Mouse (Mus musculus): Measurements from ENCODE around the gene Agbl2. TPM values are rescaled to one million over a fixed set of nuclear protein-coding genes. Genes with fewer than 3 reads are reported as not detected.

Agbl2 gene
- polyA plus RNA-seq, 1 experiment from 2014 or later = 0.62 TPM

- no peak overlapping the region for H3K27ac ChIP-seq
These were observed 92.7 kb downstream of the Agbl2 start for GRCm38 (mm10) chr2:90875239-90875638.

DNA sequence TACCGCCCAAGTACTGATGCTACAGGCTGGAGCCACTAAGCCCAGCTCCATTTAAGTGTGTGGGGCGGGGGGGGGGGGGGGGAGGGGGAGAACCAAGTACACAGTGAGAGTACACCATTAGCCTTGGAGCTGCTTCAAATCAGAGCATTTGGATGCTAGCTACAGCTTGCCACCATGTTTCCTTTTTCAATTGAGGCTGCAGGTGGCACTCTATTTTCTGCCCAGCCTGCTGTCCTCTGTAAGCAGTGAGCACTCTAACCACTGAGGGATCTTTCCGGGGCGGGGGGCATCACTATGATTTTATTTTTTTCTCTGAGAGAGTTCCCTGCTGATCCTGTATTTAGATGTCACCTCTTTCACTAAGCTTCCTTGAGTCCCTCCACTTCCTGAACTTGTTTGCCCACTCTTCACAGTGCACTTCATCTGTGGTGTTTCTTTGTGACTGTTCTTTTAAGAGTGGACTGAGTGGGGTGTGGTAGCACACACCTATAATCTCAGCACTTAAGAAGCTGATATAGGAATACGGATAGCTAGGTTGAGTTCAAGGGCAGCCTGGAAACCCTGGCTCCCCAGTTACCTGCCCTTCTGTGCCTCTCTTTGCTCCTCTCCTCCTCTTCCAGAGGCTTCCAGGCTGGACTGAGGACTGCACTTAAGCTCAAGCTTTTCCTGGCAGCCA lies 95.2 kb downstream of the Agbl2 start:
- H3K36me3 ChIP-seq = no peaks in the 10 kb centered on the region
- no peak overlapping the region for H3K9ac ChIP-seq
- no peaks in the 10 kb centered on the region for H3K27me3 ChIP-seq (replicated peaks)
- no peak overlapping the region for H3K4me2 ChIP-seq
- no peak for ATAC-seq (ENCODE audit: insufficient read depth, low FRiP score, low read depth)
- no peaks in the 10 kb centered on the region for H3K4me1 ChIP-seq
- H3K4me3 ChIP-seq (replicated peaks) = no peak overlapping the region
- no peak overlapping the region for H3K27ac ChIP-seq
- WGBS = 68% methylated on average over 4 of the region's 5 CpGs
- no peaks in the 10 kb centered on the region for H3K9me3 ChIP-seq

More at GRCm38 (mm10) chr2:90875239-90875638, 92.7 kb downstream of the Agbl2 start:
- WGBS = 68% methylated on average over 2 of the region's 2 CpGs
- H3K4me2 ChIP-seq = no peak overlapping the region
- no peaks in the 10 kb centered on the region for H3K27me3 ChIP-seq (replicated peaks)
- no peak overlapping the region for H3K4me3 ChIP-seq (replicated peaks)
- H3K9ac ChIP-seq = no peak overlapping the region
- no peaks in the 10 kb centered on the region for H3K9me3 ChIP-seq
- H3K4me1 ChIP-seq = no peaks in the 10 kb centered on the region
- no peak for ATAC-seq (ENCODE audit: insufficient read depth, low FRiP score, low read depth)
- no peaks in the 10 kb centered on the region for H3K36me3 ChIP-seq

- Histone ChIP-seq H3K27me3 (replicated peaks) (no peaks in the 10 kb centered on the region), H3K9me3 (no peaks in the 10 kb centered on the region), H3K27ac (no peak overlapping the region), H3K4me2 (no peak overlapping the region), H3K36me3 (no peaks in the 10 kb centered on the region), H3K4me3 (replicated peaks) (no peak overlapping the region), H3K9ac (no peak overlapping the region), H3K4me1 (no peaks in the 10 kb centered on the region)
- no peak for ATAC-seq (ENCODE audit: insufficient read depth, low FRiP score, low read depth)
These were observed 96.9 kb downstream of the Agbl2 start for GRCm38 (mm10) chr2:90879419-90879818.

DNA sequence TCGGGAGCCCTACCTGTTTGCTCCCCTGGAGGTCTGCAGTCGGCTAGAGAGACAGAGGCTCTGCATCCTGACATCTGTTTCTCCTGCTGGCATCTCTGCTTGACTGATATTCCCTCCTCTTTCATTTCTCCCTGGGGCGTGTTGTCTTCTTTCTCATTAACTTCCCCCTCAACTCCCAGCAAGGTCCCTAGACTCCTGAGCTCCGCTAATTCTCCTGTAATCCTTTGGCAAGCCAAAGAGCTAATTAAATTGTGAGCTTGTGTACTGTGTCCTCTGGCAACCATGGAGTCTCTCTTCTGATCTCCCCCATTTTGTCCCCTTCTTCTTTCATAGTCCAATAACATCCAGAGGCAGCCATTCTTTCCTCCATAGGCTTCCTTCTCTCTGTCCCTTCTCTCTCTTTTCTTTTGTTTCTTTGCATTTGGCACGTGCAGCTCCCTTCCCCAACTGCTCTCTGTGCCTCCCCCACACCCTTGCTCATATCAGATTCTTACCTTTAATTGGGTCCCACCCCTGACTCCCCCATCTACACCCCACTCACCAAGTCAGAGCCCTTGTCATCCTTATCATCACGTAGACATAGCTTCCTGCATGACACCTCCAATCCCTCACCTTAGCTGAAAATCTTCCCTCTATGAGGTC lies 97.7 kb downstream of the Agbl2 start:
- Histone ChIP-seq H3K4me1 (peaks cover under 1% of the 10 kb centered on the region; the same call in 1 of the 2 replicates), H3K4me3 (replicated peaks) (no peak overlapping the region), H3K9me3 (no peaks in the 10 kb centered on the region), H3K9ac (no peak overlapping the region), H3K27me3 (replicated peaks) (peaks cover 7% of the 10 kb centered on the region; the same call in 1 of the 2 replicates), H3K27ac (no peak overlapping the region), H3K36me3 (no peaks in the 10 kb centered on the region), H3K4me2 (no peak overlapping the region)
- WGBS = 37% methylated on average over 6 of the region's 6 CpGs
- no peak for ATAC-seq (ENCODE audit: insufficient read depth, low FRiP score, low read depth)

DNA sequence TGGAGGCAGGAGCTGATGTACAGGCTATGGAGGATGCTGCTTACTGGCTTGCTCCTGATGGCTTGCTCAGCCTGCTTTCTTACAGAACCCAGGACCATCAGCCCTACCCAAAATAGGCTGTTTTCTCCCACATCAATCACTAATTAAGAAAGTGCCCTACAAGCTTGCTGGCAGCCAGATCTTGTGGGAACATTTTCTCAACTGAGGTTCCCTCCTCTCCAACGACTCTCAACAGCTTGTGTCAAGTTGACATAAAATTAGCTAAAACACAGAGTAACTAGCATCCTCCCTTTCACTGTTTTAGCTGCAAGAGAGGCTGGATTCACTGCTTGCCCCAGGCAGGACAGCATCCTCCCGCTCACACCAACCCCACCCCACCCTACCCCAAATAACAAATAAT lies 99.3 kb downstream of the Agbl2 start:
- Histone ChIP-seq H3K4me3 (replicated peaks) (no peak overlapping the region), H3K9me3 (no peaks in the 10 kb centered on the region), H3K27ac (no peak overlapping the region), H3K4me2 (no peak overlapping the region), H3K27me3 (replicated peaks) (peaks cover 22% of the 10 kb centered on the region), H3K4me1 (peaks cover 6% of the 10 kb centered on the region; the same call in 1 of the 2 replicates), H3K9ac (no peak overlapping the region), H3K36me3 (no peaks in the 10 kb centered on the region)
- WGBS = 90% methylated on average over 2 of the region's 2 CpGs
- no peak for ATAC-seq (ENCODE audit: insufficient read depth, low FRiP score, low read depth)

Other genes with a start within 250 kb of the Agbl2 start
- gene Ptprj, start 202.1 kb upstream of the Agbl2 start, polyA plus RNA-seq (2015; fragmentation: Nextera tagmentation; extraction: Ambion mirVana) = 4.9 and 5.4 TPM in 2 replicates
- 40.4 and 42.7 TPM in 2 replicates for gene Nup160, start 105.5 kb upstream of the Agbl2 start, polyA plus RNA-seq (2015; fragmentation: Nextera tagmentation; extraction: Ambion mirVana)
- gene Fnbp4, start 37.4 kb upstream of the Agbl2 start, polyA plus RNA-seq (2015; fragmentation: Nextera tagmentation; extraction: Ambion mirVana) = 79.8 and 87.5 TPM in 2 replicates
- gene Mtch2, start 64.4 kb downstream of the Agbl2 start, polyA plus RNA-seq (2015; fragmentation: Nextera tagmentation; extraction: Ambion mirVana) = 232 and 237 TPM in 2 replicates
- 10.3 and 13.5 TPM in 2 replicates for gene C1qtnf4, start 103.1 kb downstream of the Agbl2 start, polyA plus RNA-seq (2015; fragmentation: Nextera tagmentation; extraction: Ambion mirVana)
- gene Kbtbd4, start 122.0 kb downstream of the Agbl2 start, polyA plus RNA-seq (2015; fragmentation: Nextera tagmentation; extraction: Ambion mirVana) = 27.4 and 29.3 TPM in 2 replicates
- gene Ndufs3, start 122.1 kb downstream of the Agbl2 start, polyA plus RNA-seq (2015; fragmentation: Nextera tagmentation; extraction: Ambion mirVana) = 211 and 241 TPM in 2 replicates
- gene Celf1, start 157.7 kb downstream of the Agbl2 start, polyA plus RNA-seq (2015; fragmentation: Nextera tagmentation; extraction: Ambion mirVana) = 77.6 and 83.4 TPM in 2 replicates